Comparison of ENCODE assay signal across 8 mouse cellular contexts in the genomic region with DNA sequence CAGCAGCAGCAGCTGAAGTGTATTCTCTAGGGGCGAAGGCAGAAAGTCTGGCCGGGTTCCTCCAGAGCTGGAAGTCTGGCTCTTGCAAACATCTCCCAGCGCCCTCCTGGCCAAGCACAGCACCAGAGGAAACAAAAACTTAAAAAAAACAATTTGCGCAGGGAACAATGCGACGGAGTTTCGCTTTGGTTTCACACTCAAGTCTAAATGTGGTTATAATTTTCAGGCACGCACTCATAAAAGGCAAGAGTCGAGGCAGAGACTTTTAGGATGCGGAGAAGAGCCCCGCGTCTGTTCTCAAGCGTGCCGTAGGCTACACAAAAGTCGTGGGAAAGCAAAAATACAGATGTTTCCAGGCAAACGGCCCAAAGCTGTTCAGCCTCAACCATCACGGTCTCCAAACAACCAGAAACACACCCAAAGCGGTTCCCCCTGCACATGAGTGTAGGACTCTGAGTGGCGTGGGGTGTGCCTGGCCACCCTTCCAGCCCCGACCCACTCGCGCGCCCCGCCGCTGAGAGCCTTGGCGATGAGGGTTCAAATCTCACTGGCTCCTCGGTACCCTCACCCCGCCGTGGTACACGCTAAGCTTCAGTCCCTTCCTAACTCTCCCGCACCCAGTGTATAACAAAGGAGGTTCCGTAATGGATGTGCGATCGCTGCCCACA. TPM values are rescaled to one million over a fixed set of nuclear protein-coding genes. Genes with fewer than 3 reads are reported as not detected.
DNase-seq lines count a peak whose midpoint lies in the region; ATAC-seq and TF ChIP-seq lines count a peak whose summit lies in the region.

No protein-coding gene starts in this region.

- TF ChIP-seq EP300 in liver, embryonic 14.5 days (IDR thresholded peaks at IDR 0.05; ENCODE audit: low read depth), result no peak

- ATAC-seq in intestine, embryonic 14.5 days (replicated peaks; ENCODE audit: low FRiP score, low TSS enrichment, low read depth), result peak; percentile 6
- no peak for ATAC-seq in liver, embryonic 14.5 days (ENCODE audit: insufficient read depth)
- ATAC-seq in neural tube, embryonic 14.5 days (ENCODE audit: low read depth), result peak; percentile 21; the same call in 1 of the 2 replicates

- H3K9ac ChIP-seq in intestine, embryonic 14.5 days (ENCODE audit: low read length), result peak overlapping the region; percentile 86
- no peak overlapping the region for H3K9ac ChIP-seq in liver, embryonic 14.5 days (replicated peaks)
- peak overlapping the region; percentile 55 for H3K9ac ChIP-seq in neural tube, embryonic 14.5 days (replicated peaks; ENCODE audit: low read depth, low read length)

- intact Hi-C loops in gastrocnemius, postnatal 36 days (cut with DNase I), result loop anchor here (5.0 kb wide), 3 partner anchors 35 to 80 kb away; no protein-coding TSS in a partner anchor

- no peaks in the 10 kb centered on the region for H3K27me3 ChIP-seq in intestine, embryonic 14.5 days (replicated peaks; ENCODE audit: control insufficient read depth, insufficient read depth, low read length)
- peaks cover 37% of the 10 kb centered on the region for H3K27me3 ChIP-seq in liver, embryonic 14.5 days (ENCODE audit: control insufficient read depth, insufficient read depth, low read length)
- H3K27me3 ChIP-seq in neural tube, embryonic 14.5 days (ENCODE audit: control insufficient read depth, insufficient read depth, low read length), result peaks cover 37% of the 10 kb centered on the region

- H3K4me3 ChIP-seq in intestine, embryonic 14.5 days (ENCODE audit: low read depth, low read length), result peak overlapping the region; percentile 79
- peak overlapping the region; percentile 48 to 52 for H3K4me3 ChIP-seq in liver, embryonic 14.5 days (ENCODE audit: insufficient read depth in 1 of 2, low read depth in 2 of 2, low read length in 2 of 2)
- peak overlapping the region; percentile 55 for H3K4me3 ChIP-seq in neural tube, embryonic 14.5 days (ENCODE audit: low read depth, low read length)

- peaks cover 20% of the 10 kb centered on the region; the same call in 1 of the 2 replicates for H3K4me1 ChIP-seq in intestine, embryonic 14.5 days (replicated peaks; ENCODE audit: control insufficient read depth, insufficient read depth, low read length)
- 0 out of 4 replicates have a peak, but pooled peaks cover 0 to 3% of the 10 kb centered on the region in 2 experiments for H3K4me1 ChIP-seq in liver, embryonic 14.5 days (replicated peaks; ENCODE audit: control insufficient read depth in 2 of 2, insufficient read depth in 2 of 2, low read length in 1 of 2)
- H3K4me1 ChIP-seq in neural tube, embryonic 14.5 days (ENCODE audit: control insufficient read depth, insufficient read depth, low read length), result peaks cover 14% of the 10 kb centered on the region

- H3K4me2 ChIP-seq in intestine, embryonic 14.5 days (ENCODE audit: low read length), result peak overlapping the region; percentile 72
- peak overlapping the region; percentile 54 for H3K4me2 ChIP-seq in liver, embryonic 14.5 days (ENCODE audit: low read depth)
- H3K4me2 ChIP-seq in neural tube, embryonic 14.5 days (ENCODE audit: low read depth, low read length), result peak overlapping the region; percentile 91

- 0 out of 2 replicates have a peak, but pooled peaks cover 2% of the 10 kb centered on the region for H3K36me3 ChIP-seq in intestine, embryonic 14.5 days (ENCODE audit: control insufficient read depth, insufficient read depth, low read length)
- H3K36me3 ChIP-seq in liver, embryonic 14.5 days (replicated peaks; ENCODE audit: control insufficient read depth, insufficient read depth, low read depth), result no peaks in the 10 kb centered on the region
- no peaks in the 10 kb centered on the region for H3K36me3 ChIP-seq in neural tube, embryonic 14.5 days (ENCODE audit: control insufficient read depth, insufficient read depth, low read length)

- H3K27ac ChIP-seq in intestine, embryonic 14.5 days (ENCODE audit: low read depth), result peak overlapping the region; percentile 88
- no peak overlapping the region for H3K27ac ChIP-seq in liver, embryonic 14.5 days
- H3K27ac ChIP-seq in neural tube, embryonic 14.5 days (ENCODE audit: low read depth, low read length), result peak overlapping the region; percentile 34; the same call in 1 of the 2 replicates

- 3% methylated on average over 34 of the region's 34 CpGs for WGBS in intestine, embryonic 14.5 days
- 5% methylated on average over 34 of the region's 34 CpGs for WGBS in liver, embryonic 14.5 days (ENCODE audit: insufficient replicate concordance)
- WGBS in neural tube, embryonic 14.5 days, result 2% methylated on average over 34 of the region's 34 CpGs

- TF ChIP-seq CTCF in liver, embryonic 14.5 days (IDR thresholded peaks at IDR 0.05; ENCODE audit: low read depth), result no peak

- no peaks in the 10 kb centered on the region for H3K9me3 ChIP-seq in intestine, embryonic 14.5 days (ENCODE audit: control insufficient read depth, low read length)
- H3K9me3 ChIP-seq in liver, embryonic 14.5 days (ENCODE audit: control insufficient read depth, low read length), result no peaks in the 10 kb centered on the region
- no peaks in the 10 kb centered on the region for H3K9me3 ChIP-seq in neural tube, embryonic 14.5 days (ENCODE audit: control insufficient read depth, low read length)

- peak; percentile 61 to 89 for DNase-seq in adrenal gland, adult (ENCODE audit: inconsistent age in 2 of 2, low spot score in 1 of 2)
- DNase-seq in adrenal gland, postnatal 4 days (ENCODE audit: low spot score in 2 of 2), result no peak
- DNase-seq in embryo, embryonic 10 days (ENCODE audit: low spot score), result peak; percentile 48
- peak; percentile 55 to 58 for DNase-seq in gastrocnemius, postnatal 36 days
- DNase-seq in intestine, embryonic 14.5 days (ENCODE audit: low spot score), result peak; percentile 86
- no peak for DNase-seq in liver, embryonic 14.5 days (ENCODE audit: low read depth in 3 of 3, low spot score in 3 of 3)
- no peak for DNase-seq in B cell, adult 2 months

RNA-seq across cellular contexts. Expression of a gene that starts 0.8 kb away (rescaled TPM):
- 100 to 1,000 TPM; 299 to 331 TPM for total RNA-seq in adrenal gland, postnatal 4 days (2021)
- total RNA-seq in gastrocnemius, postnatal 36 days (2021), result 100 to 1,000 TPM in 1 of 2 experiments, 10 to 100 TPM in 1; 77.5 to 105 TPM
- 52.9 and 58.4 TPM in 2 replicates for polyA plus RNA-seq in intestine, embryonic 14.5 days (2014; fragmentation: Nextera tagmentation; extraction: Ambion mirVana)
- polyA plus RNA-seq in liver, embryonic 14.5 days (2012; rRNA removed), result 4.7 TPM in 2 replicates
- polyA plus RNA-seq in liver, embryonic 14.5 days (2014; fragmentation: Nextera tagmentation; extraction: Ambion mirVana), result 4.9 and 5.3 TPM in 2 replicates
- polyA plus RNA-seq in neural tube, embryonic 14.5 days (2014; fragmentation: Nextera tagmentation; extraction: Ambion mirVana), result 11.8 and 42.2 TPM in 2 replicates

RNA-seq across cellular contexts. Expression of a gene that starts 0.8 kb away (rescaled TPM):
- total RNA-seq in adrenal gland, postnatal 4 days (2021), result 100 to 1,000 TPM; 580 to 619 TPM
- 100 to 1,000 TPM; 146 to 216 TPM for total RNA-seq in gastrocnemius, postnatal 36 days (2021)
- 228 TPM in 2 replicates for polyA plus RNA-seq in intestine, embryonic 14.5 days (2014; fragmentation: Nextera tagmentation; extraction: Ambion mirVana)
- 15.4 and 16.3 TPM in 2 replicates for polyA plus RNA-seq in liver, embryonic 14.5 days (2012; rRNA removed)
- 13.5 and 14.4 TPM in 2 replicates for polyA plus RNA-seq in liver, embryonic 14.5 days (2014; fragmentation: Nextera tagmentation; extraction: Ambion mirVana)
- 30.2 and 133 TPM in 2 replicates for polyA plus RNA-seq in neural tube, embryonic 14.5 days (2014; fragmentation: Nextera tagmentation; extraction: Ambion mirVana)

Comparison
In these comparisons a context has a peak if more than half of its experiments do, and no peak if none do; other contexts are left out.
1. DNase-seq: peak in adrenal gland, adult (2 of 2), embryo, embryonic 10 days (single experiment), gastrocnemius, postnatal 36 days (2 of 2) and intestine, embryonic 14.5 days (single experiment); none in adrenal gland, postnatal 4 days (0 of 2), liver, embryonic 14.5 days (0 of 3) and B cell, adult 2 months (0 of 2).
2. Peak in every context shown above with its lines, with median percentiles within 50 percentile points of each other: H3K4me2 ChIP-seq and H3K4me3 ChIP-seq.